Mouse (Mus musculus): ENCODE measurements at regions not wholly inside any gene's neighbourhood (a gene's known extent, or its start where the extent isn't known, plus 50 kb on each side); places are given as distances from the start of the nearest gene placed in this dataset.
A peak's percentile ranks its signal among the peaks of the same experiment; 100 is the strongest.

- Histone ChIP-seq H3K36me3 (ENCODE audit: control insufficient read depth, insufficient read depth, low read length) (no peaks in the 10 kb centered on the region), H3K4me2 (ENCODE audit: low read length) (no peak overlapping the region), H3K9ac (ENCODE audit: low read depth, low read length) (no peak overlapping the region), H3K9me3 (replicated peaks; ENCODE audit: control insufficient read depth, low read length, poor library complexity, severe bottlenecking) (no peaks in the 10 kb centered on the region), H3K4me3 (ENCODE audit: low read depth, low read length) (no peak overlapping the region), H3K27ac (ENCODE audit: low read length) (no peak overlapping the region), H3K27me3 (ENCODE audit: control insufficient read depth, insufficient read depth, low read depth, low read length) (peaks cover 5% of the 10 kb centered on the region), H3K4me1 (ENCODE audit: control insufficient read depth, insufficient read depth, low read length) (peaks cover 5% of the 10 kb centered on the region)
- 92% methylated on average over 2 of the region's 2 CpGs for WGBS
- ATAC-seq, result no peak
Measured at GRCm38 (mm10) chr7:129793733-129794132, 202.1 kb downstream of the Wdr11 start.

DNA sequence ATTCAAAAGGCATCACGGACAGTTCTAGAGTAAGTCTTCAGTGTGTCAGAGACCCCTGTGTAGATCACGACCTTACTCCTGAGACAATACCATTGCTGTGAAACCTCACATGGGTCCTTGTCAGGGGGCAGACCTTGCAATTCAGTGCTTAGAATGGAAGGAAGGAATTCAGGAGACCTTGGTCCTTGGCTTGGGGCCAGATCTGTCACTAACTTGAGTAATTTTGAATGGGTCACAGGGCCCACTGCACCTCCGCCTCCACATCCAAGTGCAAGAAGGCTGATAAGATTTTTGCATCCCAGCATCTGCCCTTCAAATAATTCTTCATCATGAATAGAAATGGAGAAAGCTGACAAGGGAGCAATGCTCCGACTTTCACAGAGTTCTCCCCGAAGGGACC, 202.6 kb downstream of the Wdr11 start:
- Histone ChIP-seq H3K4me2 (ENCODE audit: low read length) (no peak overlapping the region), H3K27ac (ENCODE audit: low read length) (no peak overlapping the region), H3K27me3 (ENCODE audit: control insufficient read depth, insufficient read depth, low read depth, low read length) (peaks cover 5% of the 10 kb centered on the region), H3K4me1 (ENCODE audit: control insufficient read depth, insufficient read depth, low read length) (peaks cover 3% of the 10 kb centered on the region), H3K36me3 (ENCODE audit: control insufficient read depth, insufficient read depth, low read length) (no peaks in the 10 kb centered on the region), H3K9me3 (replicated peaks; ENCODE audit: control insufficient read depth, low read length, poor library complexity, severe bottlenecking) (no peaks in the 10 kb centered on the region), H3K4me3 (ENCODE audit: low read depth, low read length) (no peak overlapping the region), H3K9ac (ENCODE audit: low read depth, low read length) (no peak overlapping the region)
- 60% methylated on average over 5 of the region's 5 CpGs for WGBS
- no peak for ATAC-seq

- ATAC-seq, result no peak
- no peaks in the 10 kb centered on the region for H3K27me3 ChIP-seq (ENCODE audit: control insufficient read depth, insufficient read depth, low read depth, low read length)
- peaks cover 12% of the 10 kb centered on the region for H3K4me1 ChIP-seq (ENCODE audit: control insufficient read depth, insufficient read depth, low read length)
- H3K27ac ChIP-seq (ENCODE audit: low read length), result no peak overlapping the region
- no peak overlapping the region for H3K9ac ChIP-seq (ENCODE audit: low read depth, low read length)
- H3K36me3 ChIP-seq (ENCODE audit: control insufficient read depth, insufficient read depth, low read length), result no peaks in the 10 kb centered on the region
- H3K9me3 ChIP-seq (replicated peaks; ENCODE audit: control insufficient read depth, low read length, poor library complexity, severe bottlenecking), result no peaks in the 10 kb centered on the region
- no peak overlapping the region for H3K4me3 ChIP-seq (ENCODE audit: low read depth, low read length)
- WGBS, result 83% methylated on average over 5 of the region's 5 CpGs
- no peak overlapping the region for H3K4me2 ChIP-seq (ENCODE audit: low read length)
Measured at GRCm38 (mm10) chr7:129798525-129798924, 206.9 kb downstream of the Wdr11 start.

DNA sequence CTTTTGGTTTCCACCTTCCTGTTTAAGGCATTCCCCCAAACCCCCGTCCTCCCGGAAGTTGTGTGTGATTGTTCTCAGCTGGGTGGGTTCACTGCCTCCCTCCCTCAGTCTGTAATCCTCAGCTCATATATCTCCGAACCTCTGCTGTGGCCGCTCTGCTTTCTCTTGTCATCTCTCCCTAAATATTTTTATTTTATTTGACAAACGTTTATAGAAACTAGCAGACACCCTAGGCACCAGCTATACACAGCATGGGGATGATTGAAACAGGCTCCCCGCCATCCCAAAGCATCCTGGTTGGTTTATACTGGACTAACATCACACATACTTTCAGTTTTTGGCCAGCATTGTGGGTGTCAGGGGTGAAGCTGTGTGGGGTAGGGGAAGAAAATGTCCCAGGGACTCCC, 208.8 kb downstream of the Wdr11 start:
- WGBS, result 70% methylated on average over 6 of the region's 6 CpGs

GRCm38 (mm10) chr7:129801431-129801847, 209.8 kb downstream of the Wdr11 start:
- 0 out of 2 replicates have a peak, but pooled peaks have one; percentile 39 for ATAC-seq
- WGBS, result 28% methylated on average over 2 of the region's 2 CpGs
- no peak overlapping the region for H3K27ac ChIP-seq (ENCODE audit: low read length)

More for the DNA sequence above, 208.8 kb downstream of the Wdr11 start:
- H3K9ac ChIP-seq (ENCODE audit: low read depth, low read length), result no peak overlapping the region
- no peak for ATAC-seq
- no peaks in the 10 kb centered on the region; the same call in 1 of the 2 replicates for H3K27me3 ChIP-seq (ENCODE audit: control insufficient read depth, insufficient read depth, low read depth, low read length)
- H3K4me1 ChIP-seq (ENCODE audit: control insufficient read depth, insufficient read depth, low read length), result peaks cover 12% of the 10 kb centered on the region
- H3K4me3 ChIP-seq (ENCODE audit: low read depth, low read length), result no peak overlapping the region
- H3K9me3 ChIP-seq (replicated peaks; ENCODE audit: control insufficient read depth, low read length, poor library complexity, severe bottlenecking), result no peaks in the 10 kb centered on the region
- H3K27ac ChIP-seq (ENCODE audit: low read length), result no peak overlapping the region
- no peak overlapping the region for H3K4me2 ChIP-seq (ENCODE audit: low read length)
- H3K36me3 ChIP-seq (ENCODE audit: control insufficient read depth, insufficient read depth, low read length), result no peaks in the 10 kb centered on the region

DNA sequence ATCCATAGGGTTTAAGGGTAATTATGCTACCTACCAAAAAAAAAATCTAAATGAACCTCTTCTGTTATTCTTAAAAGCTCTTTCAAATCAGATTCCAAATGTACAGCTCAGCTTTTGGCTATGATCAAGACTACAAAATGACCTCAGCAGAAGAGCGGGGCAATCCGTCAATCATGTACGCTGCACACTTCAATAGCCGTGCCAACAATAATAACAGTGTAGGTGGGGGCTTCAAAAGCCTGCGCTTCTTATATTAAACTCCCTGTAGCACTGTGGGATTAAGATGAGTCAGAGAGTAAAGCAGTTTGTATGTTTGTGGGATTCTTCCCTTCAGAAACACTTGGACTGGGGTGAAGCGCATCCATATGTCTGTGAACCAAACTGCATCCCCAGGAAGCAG, 210.5 kb downstream of the Wdr11 start:
- WGBS, result 38% methylated on average over 6 of the region's 6 CpGs
- no peaks in the 10 kb centered on the region for H3K36me3 ChIP-seq (ENCODE audit: control insufficient read depth, insufficient read depth, low read length)
- no peaks in the 10 kb centered on the region for H3K9me3 ChIP-seq (replicated peaks; ENCODE audit: control insufficient read depth, low read length, poor library complexity, severe bottlenecking)
- H3K27me3 ChIP-seq (ENCODE audit: control insufficient read depth, insufficient read depth, low read depth, low read length), result no peaks in the 10 kb centered on the region; the same call in 1 of the 2 replicates
- H3K4me3 ChIP-seq (ENCODE audit: low read depth, low read length), result no peak overlapping the region
- no peak for ATAC-seq
- peaks cover 12% of the 10 kb centered on the region for H3K4me1 ChIP-seq (ENCODE audit: control insufficient read depth, insufficient read depth, low read length)
- H3K4me2 ChIP-seq (ENCODE audit: low read length), result no peak overlapping the region
- H3K27ac ChIP-seq (ENCODE audit: low read length), result no peak overlapping the region
- no peak overlapping the region for H3K9ac ChIP-seq (ENCODE audit: low read depth, low read length)

More at GRCm38 (mm10) chr7:129801431-129801847, 209.8 kb downstream of the Wdr11 start:
- Histone ChIP-seq H3K36me3 (ENCODE audit: control insufficient read depth, insufficient read depth, low read length) (no peaks in the 10 kb centered on the region), H3K9ac (ENCODE audit: low read depth, low read length) (no peak overlapping the region), H3K4me3 (ENCODE audit: low read depth, low read length) (no peak overlapping the region), H3K9me3 (replicated peaks; ENCODE audit: control insufficient read depth, low read length, poor library complexity, severe bottlenecking) (no peaks in the 10 kb centered on the region), H3K4me1 (ENCODE audit: control insufficient read depth, insufficient read depth, low read length) (peaks cover 12% of the 10 kb centered on the region), H3K4me2 (ENCODE audit: low read length) (no peak overlapping the region), H3K27me3 (ENCODE audit: control insufficient read depth, insufficient read depth, low read depth, low read length) (no peaks in the 10 kb centered on the region; the same call in 1 of the 2 replicates)

DNA sequence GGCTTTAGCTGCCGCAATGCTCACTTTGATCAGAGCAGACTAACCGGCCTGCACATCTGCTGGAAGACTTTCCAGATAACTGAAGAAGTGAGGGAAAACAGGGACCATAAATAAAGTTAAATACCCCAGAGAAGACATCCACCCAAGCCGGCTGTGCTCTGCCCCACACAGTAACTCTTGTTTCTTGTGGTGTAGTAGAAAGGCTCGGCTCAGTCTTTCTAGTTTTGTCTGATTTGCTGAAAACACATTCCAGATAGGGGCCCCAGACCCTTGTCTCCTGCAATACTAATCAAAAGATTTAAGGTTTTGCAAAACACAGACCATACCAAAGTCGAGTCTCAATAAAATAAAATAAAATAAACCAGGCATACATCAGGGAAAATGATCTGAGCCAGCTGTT, 213.7 kb downstream of the Wdr11 start:
- Histone ChIP-seq H3K4me1 (ENCODE audit: control insufficient read depth, insufficient read depth, low read length) (peaks cover 12% of the 10 kb centered on the region), H3K36me3 (ENCODE audit: control insufficient read depth, insufficient read depth, low read length) (no peaks in the 10 kb centered on the region), H3K4me3 (ENCODE audit: low read depth, low read length) (no peak overlapping the region), H3K27me3 (ENCODE audit: control insufficient read depth, insufficient read depth, low read depth, low read length) (no peaks in the 10 kb centered on the region; the same call in 1 of the 2 replicates), H3K27ac (ENCODE audit: low read length) (no peak overlapping the region), H3K9ac (ENCODE audit: low read depth, low read length) (no peak overlapping the region), H3K9me3 (replicated peaks; ENCODE audit: control insufficient read depth, low read length, poor library complexity, severe bottlenecking) (no peaks in the 10 kb centered on the region), H3K4me2 (ENCODE audit: low read length) (no peak overlapping the region)
- no peak for ATAC-seq
- 85% methylated on average over 5 of the region's 5 CpGs for WGBS

DNA sequence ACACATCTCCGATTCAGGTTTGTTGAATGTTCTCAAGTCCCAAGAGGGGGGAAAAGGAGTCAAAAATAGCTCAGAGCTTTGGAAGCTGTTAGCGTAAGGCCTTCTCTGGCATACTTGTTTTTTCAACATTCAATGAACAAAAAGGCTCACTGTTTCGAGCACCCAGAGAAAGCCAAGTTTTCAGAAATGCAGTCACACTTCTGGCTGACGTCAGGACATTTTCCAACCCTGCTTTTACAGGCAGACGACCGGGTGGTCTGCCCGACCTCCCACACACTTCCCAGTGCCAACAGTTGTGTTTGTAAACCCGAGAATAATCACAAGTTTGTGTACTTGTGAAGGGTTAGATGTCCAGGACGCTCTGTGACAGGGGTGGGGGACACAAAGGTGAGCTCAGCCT, 218.5 kb downstream of the Wdr11 start:
- WGBS, result 75% methylated on average over 9 of the region's 9 CpGs
- Histone ChIP-seq H3K4me3 (ENCODE audit: low read depth, low read length) (no peak overlapping the region), H3K4me1 (ENCODE audit: control insufficient read depth, insufficient read depth, low read length) (no peaks in the 10 kb centered on the region), H3K4me2 (ENCODE audit: low read length) (no peak overlapping the region), H3K9me3 (replicated peaks; ENCODE audit: control insufficient read depth, low read length, poor library complexity, severe bottlenecking) (no peaks in the 10 kb centered on the region), H3K27ac (ENCODE audit: low read length) (no peak overlapping the region), H3K36me3 (ENCODE audit: control insufficient read depth, insufficient read depth, low read length) (no peaks in the 10 kb centered on the region), H3K9ac (ENCODE audit: low read depth, low read length) (no peak overlapping the region), H3K27me3 (ENCODE audit: control insufficient read depth, insufficient read depth, low read depth, low read length) (no peaks in the 10 kb centered on the region)
- no peak for ATAC-seq

DNA sequence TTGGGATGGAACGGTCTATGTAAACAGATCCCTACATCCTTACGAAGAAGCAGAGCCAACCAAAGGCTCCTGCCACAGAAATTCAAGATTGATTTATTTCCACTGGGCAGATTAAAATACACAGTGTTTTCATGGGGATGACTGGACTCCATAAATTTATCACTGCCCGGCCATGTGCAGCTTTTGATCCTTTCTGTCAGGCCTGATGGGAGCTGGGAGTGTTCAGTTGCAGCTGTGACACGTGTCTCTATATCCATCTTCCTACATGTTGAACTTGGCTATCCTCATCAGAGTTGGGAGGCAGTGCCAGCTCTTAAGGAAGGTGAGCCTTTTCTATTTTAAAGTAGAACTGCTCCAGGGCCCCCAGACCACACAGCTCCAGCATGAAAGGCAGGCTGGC, 218.9 kb downstream of the Wdr11 start:
- no peak overlapping the region for H3K4me2 ChIP-seq (ENCODE audit: low read length)
- H3K27me3 ChIP-seq (ENCODE audit: control insufficient read depth, insufficient read depth, low read depth, low read length), result no peaks in the 10 kb centered on the region
- no peaks in the 10 kb centered on the region for H3K9me3 ChIP-seq (replicated peaks; ENCODE audit: control insufficient read depth, low read length, poor library complexity, severe bottlenecking)
- H3K36me3 ChIP-seq (ENCODE audit: control insufficient read depth, insufficient read depth, low read length), result no peaks in the 10 kb centered on the region
- H3K4me1 ChIP-seq (ENCODE audit: control insufficient read depth, insufficient read depth, low read length), result no peaks in the 10 kb centered on the region
- no peak overlapping the region for H3K4me3 ChIP-seq (ENCODE audit: low read depth, low read length)
- WGBS, result 85% methylated on average over 4 of the region's 4 CpGs
- ATAC-seq, result no peak
- no peak overlapping the region for H3K9ac ChIP-seq (ENCODE audit: low read depth, low read length)
- H3K27ac ChIP-seq (ENCODE audit: low read length), result no peak overlapping the region

All from midbrain, embryonic 16.5 days (tissue).